Mouse (Mus musculus): ENCODE results near the gene Nono. TPM values are rescaled to one million over a fixed set of nuclear protein-coding genes. Genes with fewer than 3 reads are reported as not detected.
"Not testable (repeated sequence)": the region's sequence is repeated elsewhere in the genome, so short reads cannot be mapped to it uniquely, and the experiment has no call there.

The Nono gene
- total RNA-seq, 2 experiments from 2014 or later, result 236 to 271 TPM

- intact Hi-C loops (cut with DNase I), result no loop called here
- no peak for DNase-seq
These were observed 52.7 kb downstream of the Nono start for GRCm38 (mm10) chrX:101481604-101482350.

GRCm38 (mm10) chrX:101486487-101487152 lies 57.5 kb downstream of the Nono start:
- intact Hi-C loops (cut with DNase I), result not testable (repeated sequence)
- peak; percentile 63 for DNase-seq

Other genes with a start within 250 kb of the Nono start
- 10 to 100 TPM; 83.2 to 83.8 TPM for gene Snx12, start 206.8 kb upstream of the Nono start, total RNA-seq (2021)
- gene Foxo4, start 174.8 kb upstream of the Nono start, total RNA-seq (2021), result 1 to 10 TPM; 7.7 to 9.5 TPM
- not detected for gene Gm614, start 165.3 kb upstream of the Nono start, total RNA-seq (2021)
- gene Il2rg, start 161.1 kb upstream of the Nono start, total RNA-seq (2021), result 1 to 10 TPM; 4.0 to 4.9 TPM
- not detected for gene Gm20489, start 160.3 kb upstream of the Nono start, total RNA-seq (2021)
- gene Med12, start 155.3 kb upstream of the Nono start, total RNA-seq (2021), result 10 to 100 TPM; 41.6 to 42.8 TPM
- 100 to 1,000 TPM; 166 to 183 TPM for gene Nlgn3, start 130.2 kb upstream of the Nono start, total RNA-seq (2021)
- 1 to 10 TPM; 2.2 to 2.7 TPM for gene Gjb1, start 52.9 kb upstream of the Nono start, total RNA-seq (2021)
- 100 to 1,000 TPM; 195 to 217 TPM for gene Zmym3, start 8.5 kb upstream of the Nono start, total RNA-seq (2021)
- gene Itgb1bp2, start 19.8 kb downstream of the Nono start, total RNA-seq (2021), result 1 to 10 TPM; 4.0 to 4.6 TPM
- 10 to 100 TPM; 51.3 to 55.8 TPM for gene Taf1, start 103.4 kb downstream of the Nono start, total RNA-seq (2021)
- 100 to 1,000 TPM; 211 to 228 TPM for gene Ogt, start 210.7 kb downstream of the Nono start, total RNA-seq (2021)

Measured in left cerebral cortex, postnatal 4 days (tissue).